Mouse (Mus musculus) cortical plate, adult 2 months (tissue): ENCODE data around the gene Oaz2.

Experiments used
- CTCF ChIP-seq: fragments of 200-500 bp; IDR thresholded peaks from 2 replicates; pipeline ENCODE4 v1.5.1; 2011; ENCODE audit warnings: mild to moderate bottlenecking, control low read depth, low read length; ENCODE audit not compliant: insufficient read depth; ENCODE audit errors: extremely low read depth
- POLR2A ChIP-seq: fragments of 200-500 bp; IDR thresholded peaks from 2 replicates; pipeline ENCODE4 v1.6.1; 2011; ENCODE audit warnings: mild to moderate bottlenecking, low read length, control low read depth; ENCODE audit not compliant: insufficient read depth; ENCODE audit errors: extremely low read depth

DNA sequence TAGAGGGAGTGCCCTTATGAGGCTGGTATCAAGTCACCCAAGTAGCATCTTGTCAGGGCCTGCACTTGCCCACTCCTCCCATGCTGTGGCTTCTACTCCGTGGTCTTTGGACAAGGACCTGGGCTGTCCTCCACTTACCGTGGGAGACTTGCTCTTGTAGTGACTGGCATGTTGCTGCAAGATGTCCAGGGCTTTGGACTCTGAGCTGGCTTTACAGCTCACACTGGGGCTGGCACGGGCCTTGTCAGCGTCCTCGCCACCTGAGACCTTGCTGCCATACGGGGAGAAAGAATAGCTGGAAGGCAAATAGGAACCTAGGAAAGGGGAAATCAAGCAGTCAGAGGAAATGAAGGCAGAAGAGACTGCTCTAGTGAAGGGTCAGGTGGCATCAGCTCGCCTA lies 29.6 kb downstream of the Oaz2 start:
- no peak for TF ChIP-seq CTCF
- no peak for TF ChIP-seq POLR2A
